Mouse (Mus musculus) bone marrow macrophage, adult 2 months (primary cell): ENCODE results near the gene Ank3.

ENCODE experiments used
- CTCF ChIP-seq: IDR thresholded peaks from 2 replicates; pipeline ENCODE4 v1.5.1; 2012; ENCODE audit warnings: low read depth, mild to moderate bottlenecking, low read length, moderate library complexity
- POLR2A ChIP-seq: IDR thresholded peaks from 2 replicates; pipeline ENCODE4 v1.6.1; 2012; ENCODE audit warnings: mild to moderate bottlenecking, low read depth, low read length, borderline replicate concordance

DNA sequence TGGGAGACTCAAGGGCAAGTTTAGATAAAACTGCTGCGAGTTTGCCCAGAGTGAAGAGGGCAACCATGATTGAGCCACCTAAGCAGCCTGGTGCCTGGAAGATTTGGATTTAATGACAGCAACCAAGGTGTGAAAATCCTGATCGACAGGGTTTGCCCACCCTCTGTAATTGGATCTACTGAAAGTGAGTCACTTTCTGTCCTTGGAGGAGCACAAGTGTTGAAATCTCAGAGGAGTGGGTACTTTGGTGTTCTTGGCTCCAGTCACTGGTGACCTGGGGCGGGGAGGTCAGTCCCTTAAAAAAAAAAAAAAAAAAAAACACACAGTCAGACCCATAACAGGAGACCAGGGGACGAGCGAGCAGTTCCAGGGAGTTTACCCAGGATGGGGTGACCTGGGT lies 624.0 kb downstream of the Ank3 start:
- no peak for TF ChIP-seq POLR2A
- no peak for TF ChIP-seq CTCF
